Mouse (Mus musculus) bone marrow, adult 2 months (tissue): ENCODE results near the gene Zfp668.

Source experiments
- CTCF ChIP-seq: fragments of 200-500 bp; IDR thresholded peaks from 2 replicates; pipeline ENCODE4 v1.5.1; 2011; ENCODE audit warnings: low read length, control low read depth; ENCODE audit not compliant: control insufficient read depth, insufficient read depth
- POLR2A ChIP-seq: fragments of 200-500 bp; IDR thresholded peaks from 2 replicates; pipeline ENCODE4 v1.6.1; 2011; ENCODE audit warnings: low read depth, mild to moderate bottlenecking, control low read depth, low read length, borderline replicate concordance; ENCODE audit not compliant: control insufficient read depth

DNA sequence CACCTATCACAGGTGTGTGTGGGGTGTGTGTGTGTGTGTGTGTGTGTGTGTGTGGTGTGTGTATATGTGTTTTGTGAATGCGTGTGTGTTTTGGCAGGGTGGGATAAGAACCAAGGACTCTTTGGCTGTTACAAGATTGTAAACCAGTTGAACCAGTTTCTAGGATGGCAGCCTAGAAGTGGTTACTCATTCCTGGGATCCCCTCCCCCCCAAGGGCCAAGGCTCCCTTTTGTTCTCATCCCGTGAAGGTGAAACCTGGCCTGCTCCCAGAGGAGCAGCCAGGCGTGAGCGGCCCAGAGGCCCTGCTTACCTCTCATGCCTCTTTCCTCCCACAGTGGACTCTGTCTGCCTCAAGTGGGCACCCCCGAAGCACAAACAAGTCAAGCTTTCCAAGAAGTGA, 48.6 kb upstream of the Zfp668 start:
- no peak for TF ChIP-seq CTCF
- no peak for TF ChIP-seq POLR2A
